Mouse (Mus musculus) heart, adult 2 months (tissue): ENCODE measurements around the gene Trappc2l.

ENCODE experiments used
- CTCF ChIP-seq: fragments of 200-600 bp; IDR thresholded peaks from 2 replicates; pipeline ENCODE4 v1.8.1; 2022; ENCODE audit warnings: antibody characterized with exemption, mild to moderate bottlenecking, moderate library complexity
- EP300 ChIP-seq: fragments of 200-500 bp; IDR thresholded peaks from 2 replicates; pipeline ENCODE4 v1.6.1; 2011; ENCODE audit warnings: low read depth, low read length, control low read depth; ENCODE audit not compliant: insufficient read depth
- POLR2A ChIP-seq: fragments of 200-500 bp; IDR thresholded peaks from 2 replicates; pipeline ENCODE4 v1.6.1; 2011; ENCODE audit warnings: mild to moderate bottlenecking, low read depth, low read length, control low read depth; ENCODE audit not compliant: insufficient read depth

DNA sequence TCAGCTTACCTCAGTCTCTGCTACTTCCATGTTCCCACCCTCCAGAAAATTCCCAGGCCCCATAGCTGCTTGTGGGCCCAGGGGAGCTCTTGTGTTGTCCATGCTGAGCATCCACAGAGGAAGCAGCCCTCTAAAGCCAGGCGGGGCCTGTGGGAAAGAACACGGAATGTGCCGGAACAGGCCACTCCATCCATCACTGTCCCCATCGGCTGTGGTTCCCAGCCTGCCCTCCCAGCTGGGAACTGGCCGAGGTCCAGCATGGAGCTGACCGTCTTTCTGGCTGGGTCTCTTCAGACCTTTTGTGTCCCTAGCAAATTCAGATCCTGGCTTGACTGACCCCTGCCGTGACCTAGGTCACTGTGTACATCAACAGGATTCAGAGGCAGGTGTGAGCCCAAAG lies 43.3 kb downstream of the Trappc2l start:
- TF ChIP-seq CTCF (no peak), EP300 (peak; percentile 69; the same call in 1 of the 2 replicates), POLR2A (no peak)
